ENCODE assay signal across 19 mouse cellular contexts in genomic region chrX:4899187-4899586, GRCm38 (mm10). TPM values are rescaled to one million over a fixed set of nuclear protein-coding genes. Genes with fewer than 3 reads are reported as not detected.
DNase-seq lines count a peak whose midpoint lies in the region; ATAC-seq and TF ChIP-seq lines count a peak whose summit lies in the region.
"Not testable (repeated sequence)": the region's sequence is repeated elsewhere in the genome, so short reads cannot be mapped to it uniquely, and the experiment has no call there.
"Had no signal": no experiment of that assay in that cellular context is flagged by ENCODE, and none has a peak within 500 bp of the region (broad histone marks: within the 10 kb centered on the region; RNA-seq: fewer than 3 reads in every experiment).

No protein-coding gene starts in this region.

- not testable (repeated sequence) for H3K27me3 ChIP-seq in heart, embryonic 10.5 days (ENCODE audit: insufficient read depth, poor library complexity, severe bottlenecking); intestine, postnatal 0 days (replicated peaks; ENCODE audit: control insufficient read depth, insufficient read depth, low read length); liver, embryonic 14.5 days (ENCODE audit: control insufficient read depth, insufficient read depth, low read length); midbrain, embryonic 14.5 days (ENCODE audit: control insufficient read depth, insufficient read depth, low read length); stomach, postnatal 0 days (ENCODE audit: control insufficient read depth, insufficient read depth, low read length)

- ATAC-seq in erythroblast, adult 5-6 weeks (replicated peaks; ENCODE audit: low FRiP score, poor library complexity, severe bottlenecking) = peak; percentile 90
- peak; percentile 88 for ATAC-seq in intestine, postnatal 0 days
- ATAC-seq in liver, embryonic 14.5 days (ENCODE audit: insufficient read depth) = peak; percentile 77
- ATAC-seq in midbrain, embryonic 14.5 days (ENCODE audit: low FRiP score, low TSS enrichment); stomach, postnatal 0 days (ENCODE audit: low FRiP score, low TSS enrichment): not testable (repeated sequence)

- 79% methylated on average over 7 of the region's 7 CpGs for WGBS in heart, embryonic 10.5 days
- WGBS in intestine, postnatal 0 days = 87% methylated on average over 5 of the region's 7 CpGs
- 85% methylated on average over 5 of the region's 7 CpGs for WGBS in liver, embryonic 14.5 days (ENCODE audit: insufficient replicate concordance)
- 91% methylated on average over 6 of the region's 7 CpGs for WGBS in midbrain, embryonic 14.5 days
- WGBS in stomach, postnatal 0 days = 73% methylated on average over 5 of the region's 7 CpGs

- not testable (repeated sequence) for H3K4me2 ChIP-seq in intestine, postnatal 0 days (replicated peaks; ENCODE audit: low read depth); liver, embryonic 14.5 days (ENCODE audit: low read depth); midbrain, embryonic 14.5 days (ENCODE audit: low read length); stomach, postnatal 0 days (replicated peaks; ENCODE audit: low read depth)

- TF ChIP-seq EP300 in liver, embryonic 14.5 days (IDR thresholded peaks at IDR 0.05; ENCODE audit: low read depth); stomach, postnatal 0 days (optimal IDR thresholded peaks at IDR 0.05): not testable (repeated sequence)

- not testable (repeated sequence) for H3K36me3 ChIP-seq in heart, embryonic 10.5 days; intestine, postnatal 0 days (ENCODE audit: control insufficient read depth, insufficient read depth); liver, embryonic 14.5 days (replicated peaks; ENCODE audit: control insufficient read depth, insufficient read depth, low read depth); midbrain, embryonic 14.5 days (ENCODE audit: control insufficient read depth, insufficient read depth, low read length); stomach, postnatal 0 days (ENCODE audit: control insufficient read depth, insufficient read depth, low read length)

- H3K9ac ChIP-seq in intestine, postnatal 0 days (ENCODE audit: low read depth, low read length); liver, embryonic 14.5 days (replicated peaks); midbrain, embryonic 14.5 days (replicated peaks; ENCODE audit: low read length); stomach, postnatal 0 days (ENCODE audit: low read length): not testable (repeated sequence)

- TF ChIP-seq CTCF in intestine, postnatal 0 days (IDR thresholded peaks at IDR 0.05; ENCODE audit: low read depth); liver, embryonic 14.5 days (IDR thresholded peaks at IDR 0.05; ENCODE audit: low read depth); stomach, postnatal 0 days (IDR thresholded peaks at IDR 0.05; ENCODE audit: low read depth): not testable (repeated sequence)

- H3K27ac ChIP-seq in heart, embryonic 10.5 days; intestine, postnatal 0 days (ENCODE audit: low read depth, low read length); liver, embryonic 14.5 days; midbrain, embryonic 14.5 days (replicated peaks; ENCODE audit: low read depth, low read length); stomach, postnatal 0 days (replicated peaks): not testable (repeated sequence)

- not testable (repeated sequence) for H3K9me3 ChIP-seq in heart, embryonic 10.5 days; intestine, postnatal 0 days (ENCODE audit: control insufficient read depth); liver, embryonic 14.5 days (ENCODE audit: control insufficient read depth, low read length); midbrain, embryonic 14.5 days (ENCODE audit: control insufficient read depth, low read length); stomach, postnatal 0 days (ENCODE audit: control insufficient read depth, low read length)

- not testable (repeated sequence) for H3K4me3 ChIP-seq in heart, embryonic 10.5 days; intestine, postnatal 0 days (ENCODE audit: low read depth, low read length); liver, embryonic 14.5 days (ENCODE audit: insufficient read depth in 1 of 2, low read depth in 2 of 2, low read length in 2 of 2); midbrain, embryonic 14.5 days (replicated peaks; ENCODE audit: low read depth, low read length); stomach, postnatal 0 days (ENCODE audit: low read depth, low read length)

- DNase-seq in CD4-positive, CD25-positive, alpha-beta regulatory T cell, adult 2 months (ENCODE audit: low read depth, low spot score) = peak; percentile 0
- DNase-seq in adrenal gland, postnatal 25 days = peak; percentile 1
- DNase-seq in heart, embryonic 10.5 days (ENCODE audit: low spot score) = peak; percentile 22
- DNase-seq in liver, embryonic 14.5 days (ENCODE audit: low read depth in 3 of 3, low spot score in 3 of 3) = not testable (repeated sequence)
- peak; percentile 37 for DNase-seq in midbrain, embryonic 14.5 days
- peak; percentile 5 for DNase-seq in stomach, postnatal 0 days (ENCODE audit: low spot score)

- H3K4me1 ChIP-seq in heart, embryonic 10.5 days; intestine, postnatal 0 days (replicated peaks; ENCODE audit: control insufficient read depth, insufficient read depth, low read length); liver, embryonic 14.5 days (replicated peaks; ENCODE audit: control insufficient read depth in 2 of 2, insufficient read depth in 2 of 2, low read length in 1 of 2); midbrain, embryonic 14.5 days (ENCODE audit: control insufficient read depth, insufficient read depth, low read length); stomach, postnatal 0 days (replicated peaks; ENCODE audit: control insufficient read depth, insufficient read depth): not testable (repeated sequence)

RNA-seq across cellular contexts. Expression of gene Btbd35f27, which starts 52.7 kb away (rescaled TPM):
- total RNA-seq in adrenal gland, postnatal 25 days (2021) = not detected in 2 replicates
- not detected in 2 replicates for total RNA-seq in erythroblast, adult 5-6 weeks (2015; ENCODE audit: low replicate concordance)
- not detected in 2 replicates for total RNA-seq in erythroblast, adult 5-6 weeks (2017; ENCODE audit: low replicate concordance)
- not detected in 2 replicates for polyA plus RNA-seq in heart, embryonic 10.5 days (2016; fragmentation: Nextera tagmentation; extraction: Ambion mirVana)
- not detected in 2 replicates for polyA plus RNA-seq in intestine, postnatal 0 days (2015; fragmentation: Nextera tagmentation; extraction: Ambion mirVana)
- polyA plus RNA-seq in liver, embryonic 14.5 days (2012; rRNA removed) = not detected in 2 replicates
- not detected in 2 replicates for polyA plus RNA-seq in liver, embryonic 14.5 days (2014; fragmentation: Nextera tagmentation; extraction: Ambion mirVana)
- polyA plus RNA-seq in midbrain, embryonic 14.5 days (2014; fragmentation: Nextera tagmentation; extraction: Ambion mirVana) = not detected in 2 replicates
- not detected in 2 replicates for polyA plus RNA-seq in stomach, postnatal 0 days (2015; fragmentation: Nextera tagmentation; extraction: Ambion mirVana)
- total RNA-seq: adrenal gland, postnatal 36 days; layer of hippocampus, postnatal 10 days; left cerebral cortex, postnatal 4 days had no signal
- polyA plus RNA-seq: C2C12; forebrain, embryonic 10.5 days; heart, embryonic 12.5 days; kidney, embryonic 15.5 days; lung, embryonic 15.5 days; midbrain, embryonic 13.5 days; neural tube, embryonic 15.5 days; Patski had no signal
